Mouse (Mus musculus): ENCODE data around the gene Mcm7. TPM values are rescaled to one million over a fixed set of nuclear protein-coding genes. Genes with fewer than 3 reads are reported as not detected.

Gene Mcm7
- polyA plus RNA-seq (2017; shearing (Covaris generic)) = 10 to 100 TPM; 79.6 to 79.8 TPM

GRCm38 (mm10) chr5:138171695-138172491, at the start of gene Mcm7, which contains the start of gene Ap4m1:
TSS of gene Mcm7 (minus strand) at chr5:138172422.
TSS of gene Ap4m1 (plus strand) at chr5:138172002.

DNA sequence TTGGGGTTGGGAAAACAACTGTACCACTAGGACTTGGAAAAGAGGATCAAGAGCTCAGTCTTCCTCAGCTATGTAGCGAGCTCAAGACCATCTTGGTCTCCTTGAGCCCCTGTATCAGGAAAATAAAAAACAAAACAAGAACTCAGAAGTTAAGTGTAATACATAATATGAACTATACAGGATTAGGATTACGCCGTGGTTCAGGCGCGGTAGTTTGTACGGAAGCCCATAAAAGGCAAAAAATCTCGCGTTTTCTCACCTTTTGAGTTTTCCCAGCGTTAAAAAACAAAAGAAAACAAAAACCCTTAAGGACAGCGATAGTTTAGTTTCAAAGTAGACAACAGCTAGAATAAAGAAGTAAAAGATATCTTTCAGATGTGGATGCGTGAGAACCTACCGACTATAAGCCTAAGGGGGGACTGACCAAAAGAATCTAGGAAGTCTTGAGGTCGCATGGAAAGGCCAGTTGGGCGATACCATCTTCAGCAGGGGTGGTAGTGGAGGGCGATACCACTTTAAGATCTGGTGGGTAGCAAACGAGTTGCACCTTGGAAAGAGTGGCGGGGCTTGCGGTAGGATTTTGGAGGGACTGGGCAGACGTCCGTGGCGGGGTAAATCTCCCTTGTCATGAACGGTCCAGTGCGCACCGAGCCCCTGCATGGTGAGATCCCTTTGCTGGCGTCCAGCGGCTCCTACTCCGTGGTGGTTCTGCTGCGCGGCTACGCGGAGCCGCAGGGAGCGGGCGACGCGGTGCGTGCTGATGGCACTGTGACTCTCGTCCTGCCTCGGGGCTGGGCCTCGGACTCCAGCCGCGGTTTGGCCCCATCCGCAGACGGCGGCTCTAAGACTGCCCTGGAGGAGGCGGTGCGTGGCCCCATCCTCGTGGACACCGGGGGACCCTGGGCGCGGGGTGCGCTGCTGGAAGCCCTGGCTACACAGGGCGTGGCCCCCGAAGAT, 21.8 kb upstream of the Mcm7 start, which contains the start of gene Mblac1:
TSS of gene Mblac1 (plus strand) at position 544 of the 957 bp plus-strand sequence.

DNA sequence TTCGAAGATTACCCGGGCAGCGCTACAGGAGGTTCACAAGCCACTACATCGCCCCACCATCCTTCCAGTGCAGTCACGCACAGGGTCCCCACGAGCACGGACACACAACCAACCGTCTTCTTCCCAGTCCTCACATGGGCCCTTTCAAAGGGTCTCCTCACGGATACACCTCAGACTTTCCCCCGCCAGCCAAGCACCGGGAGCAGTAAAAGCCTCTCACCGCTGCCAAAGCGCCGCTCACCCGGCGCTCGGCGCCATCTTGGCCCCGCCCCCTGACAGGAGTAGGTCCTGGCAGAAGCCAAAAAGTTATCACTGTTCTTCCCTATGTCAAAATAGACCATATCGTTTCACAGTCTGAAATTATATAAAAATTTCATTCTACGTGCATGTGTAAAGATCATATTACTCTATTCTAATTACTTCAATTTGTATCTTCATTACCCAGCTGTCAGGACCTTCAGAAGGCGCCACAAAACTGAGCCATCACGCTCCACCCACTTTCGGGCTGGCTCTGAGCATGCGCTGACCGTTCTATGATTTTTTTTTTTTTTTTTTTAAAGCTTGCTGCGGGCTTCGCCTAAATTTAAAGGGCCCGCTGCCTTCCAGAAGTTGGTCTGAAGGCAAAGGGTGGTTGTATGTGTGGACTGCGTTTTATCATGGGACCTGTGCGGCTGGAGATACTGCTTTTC, 14.9 kb upstream of the Mcm7 start, which contains the start of the genes Taf6 and Cnpy4:
TSS of gene Taf6 (minus strand) at position 502 of the 689 bp plus-strand sequence.
TSS of gene Cnpy4 (plus strand) at position 536 of the 689 bp plus-strand sequence.

DNA sequence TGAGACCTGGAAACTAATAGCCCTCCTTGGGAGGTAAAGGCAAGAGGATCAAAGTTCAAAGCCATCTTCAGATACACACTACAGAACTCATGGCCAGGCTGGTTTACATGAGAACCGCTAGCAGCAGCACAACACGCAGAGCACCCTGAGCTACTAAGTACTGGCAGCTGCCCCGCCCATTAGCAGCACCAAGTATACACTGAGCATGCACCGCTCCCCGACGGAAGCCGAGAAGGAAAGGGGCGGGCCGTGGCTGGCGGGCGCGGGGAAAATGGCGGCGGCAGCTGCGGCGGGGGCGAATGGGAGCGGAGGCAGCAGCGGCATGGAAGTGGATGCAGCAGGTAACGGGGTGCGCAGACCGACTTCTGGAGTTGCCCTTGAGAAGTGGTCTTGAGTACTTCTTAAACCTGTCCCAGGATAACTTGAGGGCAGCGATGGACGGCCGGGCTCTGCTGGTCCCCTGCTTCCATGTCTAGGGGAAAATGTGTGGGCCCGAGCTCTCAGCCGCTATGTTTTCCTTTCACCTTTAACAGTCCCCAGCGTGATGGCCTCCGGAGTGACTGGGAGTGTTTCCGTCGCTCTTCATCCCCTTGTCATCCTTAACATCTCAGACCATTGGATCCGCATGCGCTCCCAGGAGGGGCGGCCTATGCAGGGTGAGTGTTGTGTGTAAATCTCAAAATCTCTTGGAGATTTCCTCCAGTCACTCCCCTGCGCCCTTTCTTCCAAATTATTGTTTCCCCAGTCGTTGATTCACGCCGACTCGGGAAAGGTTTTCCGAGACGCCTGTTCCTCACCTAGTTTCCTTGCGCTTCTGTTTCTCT, 11.2 kb downstream of the Mcm7 start, which contains the start of gene Cops6:
TSS of gene Cops6 (plus strand) at position 230 of the 824 bp plus-strand sequence.

GRCm38 (mm10) chr5:138155443-138155976, 16.7 kb downstream of the Mcm7 start, which contains the start of gene Zfp113:
TSS of gene Zfp113 (minus strand) at chr5:138155744.

DNA sequence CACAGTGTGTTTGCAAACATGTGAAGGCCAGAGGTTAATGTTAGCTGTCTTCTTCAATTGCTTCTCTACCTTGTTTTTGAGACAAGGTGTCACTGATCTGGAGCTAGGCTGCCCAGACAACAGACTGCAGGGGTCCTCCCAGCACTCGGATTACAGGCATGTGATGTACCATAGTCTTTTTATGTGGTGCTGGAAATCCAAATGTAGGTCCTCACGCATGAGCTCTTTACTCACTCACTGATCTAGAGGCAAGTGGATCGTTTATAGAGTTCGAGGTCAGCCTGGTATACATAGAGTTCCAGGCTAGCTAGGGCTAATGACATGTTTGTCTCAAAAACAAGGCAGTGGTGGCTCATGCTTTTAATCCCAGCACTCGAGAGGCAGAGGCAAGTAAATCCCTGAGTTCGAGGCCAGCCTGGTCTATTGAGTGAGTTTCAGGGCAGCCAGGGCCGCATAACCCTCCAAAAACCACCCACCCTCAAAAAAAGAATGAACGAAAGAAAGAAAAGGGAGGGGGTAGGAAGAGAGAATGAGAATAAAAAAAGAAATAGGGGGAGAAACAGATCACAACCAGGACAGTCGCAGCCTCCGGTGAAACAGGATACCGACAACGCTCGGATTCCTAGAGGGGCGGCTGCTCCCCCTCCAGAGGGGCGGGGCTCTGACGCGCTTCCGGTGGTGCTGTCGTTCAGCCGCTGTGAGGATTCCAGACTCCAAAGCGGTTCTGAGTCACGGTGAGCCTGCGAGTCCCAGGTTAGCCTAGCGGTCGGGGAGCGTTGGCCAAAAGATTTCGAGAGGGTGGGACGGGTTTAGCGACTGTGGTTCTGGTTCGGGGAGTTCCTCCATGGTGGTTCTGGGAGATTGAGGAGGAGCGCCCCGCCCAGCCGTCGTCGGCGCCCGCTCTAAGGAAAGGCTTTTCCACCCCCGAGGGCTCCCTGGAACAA, 55.7 kb downstream of the Mcm7 start, which contains the start of gene Zscan21:
TSS of gene Zscan21 (plus strand) at position 649 of the 944 bp plus-strand sequence.

Other genes starting within 250 kb of the Mcm7 start
- gene Gjc3, start 209.3 kb downstream of the Mcm7 start, polyA plus RNA-seq (2017; shearing (Covaris generic)) = under 1 TPM in 1 of 2 experiments, not detected in 1; 0.06 TPM
- gene Azgp1, start 190.9 kb downstream of the Mcm7 start, polyA plus RNA-seq (2017; shearing (Covaris generic)) = not detected
- under 1 TPM in 1 of 2 experiments, not detected in 1; 0.10 TPM for gene Smok3a, start 151.2 kb downstream of the Mcm7 start, polyA plus RNA-seq (2017; shearing (Covaris generic))
- under 1 TPM in 1 of 2 experiments, not detected in 1; 0.50 TPM for gene Smok3b, start 151.0 kb downstream of the Mcm7 start, polyA plus RNA-seq (2017; shearing (Covaris generic))
- gene Smok3c, start 119.2 kb downstream of the Mcm7 start, polyA plus RNA-seq (2017; shearing (Covaris generic)) = under 1 TPM in 1 of 2 experiments, not detected in 1; 0.20 TPM
- gene Zkscan1, start 87.3 kb downstream of the Mcm7 start, polyA plus RNA-seq (2017; shearing (Covaris generic)) = 10 to 100 TPM; 13.7 to 15.0 TPM
- 10 to 100 TPM; 25.9 to 26.6 TPM for gene Zscan21, start 55.5 kb downstream of the Mcm7 start, polyA plus RNA-seq (2017; shearing (Covaris generic))
- gene Zfp113, start 16.7 kb downstream of the Mcm7 start, polyA plus RNA-seq (2017; shearing (Covaris generic)) = 10 to 100 TPM; 13.8 to 18.1 TPM
- gene Cops6, start 11.4 kb downstream of the Mcm7 start, polyA plus RNA-seq (2017; shearing (Covaris generic)) = 100 to 1,000 TPM; 201 to 238 TPM
- gene Ap4m1, start 420 bp downstream of the Mcm7 start, polyA plus RNA-seq (2017; shearing (Covaris generic)) = 10 to 100 TPM in 1 of 2 experiments, 1 to 10 TPM in 1; 4.1 to 11.6 TPM
- gene Taf6, start 15.0 kb upstream of the Mcm7 start, polyA plus RNA-seq (2017; shearing (Covaris generic)) = 10 to 100 TPM; 34.4 to 42.4 TPM
- gene Cnpy4, start 15.1 kb upstream of the Mcm7 start, polyA plus RNA-seq (2017; shearing (Covaris generic)) = 10 to 100 TPM; 13.7 to 14.6 TPM
- gene Mblac1, start 21.9 kb upstream of the Mcm7 start, polyA plus RNA-seq (2017; shearing (Covaris generic)) = 1 to 10 TPM; 1.1 to 2.5 TPM
- gene Nxpe5, start 53.5 kb upstream of the Mcm7 start, polyA plus RNA-seq (2017; shearing (Covaris generic)) = under 1 TPM; 0.06 to 0.86 TPM
- gene Lamtor4, start 83.1 kb upstream of the Mcm7 start, polyA plus RNA-seq (2017; shearing (Covaris generic)) = 100 to 1,000 TPM in 1 of 2 experiments, 10 to 100 TPM in 1; 81.7 to 117 TPM
- 10 to 100 TPM; 20.7 to 48.2 TPM for gene BC037034, start 91.6 kb upstream of the Mcm7 start, polyA plus RNA-seq (2017; shearing (Covaris generic))
- under 1 TPM; 0.28 to 0.37 TPM for gene Gal3st4, start 100.4 kb upstream of the Mcm7 start, polyA plus RNA-seq (2017; shearing (Covaris generic))
- gene Gm43720, start 107.5 kb upstream of the Mcm7 start, polyA plus RNA-seq (2017; shearing (Covaris generic)) = under 1 TPM in 1 of 2 experiments, not detected in 1; 0.28 TPM
- gene Gpc2, start 107.6 kb upstream of the Mcm7 start, polyA plus RNA-seq (2017; shearing (Covaris generic)) = 1 to 10 TPM in 1 of 2 experiments, under 1 TPM in 1; 0.82 to 1.3 TPM
- 1 to 10 TPM in 1 of 2 experiments, under 1 TPM in 1; 0.85 to 3.1 TPM for gene Stag3, start 107.8 kb upstream of the Mcm7 start, polyA plus RNA-seq (2017; shearing (Covaris generic))
- 10 to 100 TPM in 1 of 2 experiments, 1 to 10 TPM in 1; 2.5 to 37.9 TPM for gene Pvrig, start 169.5 kb upstream of the Mcm7 start, polyA plus RNA-seq (2017; shearing (Covaris generic))

All from activated CD4-positive, CD25-positive, alpha-beta regulatory T cell (primary cell).